Comparison of ENCODE assay signal across 7 mouse cellular contexts in the genomic region with DNA sequence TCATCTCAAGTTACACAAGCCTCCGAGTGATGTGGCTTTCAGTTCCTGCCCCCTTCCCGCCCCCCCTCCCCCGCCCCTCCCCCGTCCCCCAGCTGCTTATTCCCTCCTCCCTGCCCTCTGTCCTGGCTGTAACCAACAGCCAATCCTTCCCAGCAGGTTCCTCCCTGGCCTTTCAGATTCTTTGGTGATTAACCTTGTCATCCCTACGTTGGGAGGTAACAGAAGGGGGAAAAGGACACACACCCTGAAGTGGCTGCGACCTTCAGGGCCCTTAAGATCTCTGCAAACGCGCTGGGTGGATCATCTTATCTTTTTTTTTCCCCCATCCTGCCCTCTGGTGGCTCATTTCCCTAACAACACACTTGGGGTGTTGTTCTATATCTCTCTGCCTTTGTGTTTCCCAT. TPM values are rescaled to one million over a fixed set of nuclear protein-coding genes. Genes with fewer than 3 reads are reported as not detected.
A peak's percentile ranks its signal among the peaks of the same experiment; 100 is the strongest.
DNase-seq lines count a peak whose midpoint lies in the region; ATAC-seq and TF ChIP-seq lines count a peak whose summit lies in the region.

No protein-coding gene starts in this region.

- peaks cover 20% of the 10 kb centered on the region for H3K4me1 ChIP-seq in lung, embryonic 15.5 days
- peaks cover 19% of the 10 kb centered on the region for H3K4me1 ChIP-seq in neural tube, embryonic 12.5 days

- no peak overlapping the region for H3K4me3 ChIP-seq in lung, embryonic 15.5 days
- no peak overlapping the region for H3K4me3 ChIP-seq in neural tube, embryonic 12.5 days

- ATAC-seq in lung, embryonic 15.5 days (ENCODE audit: borderline replicate concordance, extremely low read depth, low FRiP score, low TSS enrichment) = no peak
- ATAC-seq in neural tube, embryonic 12.5 days (ENCODE audit: low FRiP score, low read depth) = no peak

- H3K27me3 ChIP-seq in lung, embryonic 15.5 days = no peaks in the 10 kb centered on the region; the same call in 1 of the 2 replicates
- H3K27me3 ChIP-seq in neural tube, embryonic 12.5 days (replicated peaks) = no peaks in the 10 kb centered on the region

- no peak overlapping the region for H3K9ac ChIP-seq in lung, embryonic 15.5 days
- no peak overlapping the region for H3K9ac ChIP-seq in neural tube, embryonic 12.5 days

- peak overlapping the region; percentile 79 for H3K4me2 ChIP-seq in lung, embryonic 15.5 days
- H3K4me2 ChIP-seq in neural tube, embryonic 12.5 days (replicated peaks) = peak overlapping the region; percentile 70

- 0% methylated on average over 7 of the region's 8 CpGs for WGBS in lung, embryonic 15.5 days
- 2% methylated on average over 8 of the region's 8 CpGs for WGBS in neural tube, embryonic 12.5 days

- TF ChIP-seq CTCF in brain, embryonic 14.5 days (IDR thresholded peaks at IDR 0.05; ENCODE audit: borderline replicate concordance, extremely low read depth, insufficient read depth, insufficient read length) = peak; percentile 36; the same call in 1 of the 2 replicates

- no peak for DNase-seq in lung, adult 18-20 months
- peak; percentile 40 for DNase-seq in brain, embryonic 14.5 days (ENCODE audit: low read depth)
- DNase-seq in heart, postnatal 4 days = peak; percentile 42
- no peak for DNase-seq in MN1 (ENCODE audit: low spot score)
- DNase-seq in ovary, postnatal 10 days (ENCODE audit: low spot score) = no peak

- 0 out of 2 replicates have a peak overlapping the region, but pooled peaks have one; percentile 37 for H3K27ac ChIP-seq in lung, embryonic 15.5 days
- H3K27ac ChIP-seq in neural tube, embryonic 12.5 days = no peak overlapping the region

- H3K9me3 ChIP-seq in lung, embryonic 15.5 days = no peaks in the 10 kb centered on the region
- no peaks in the 10 kb centered on the region for H3K9me3 ChIP-seq in neural tube, embryonic 12.5 days

- TF ChIP-seq POLR2A in brain, embryonic 14.5 days (IDR thresholded peaks at IDR 0.05; ENCODE audit: borderline replicate concordance, extremely low read depth, insufficient read depth, insufficient read length, poor library complexity, severe bottlenecking) = no peak

- no peaks in the 10 kb centered on the region for H3K36me3 ChIP-seq in lung, embryonic 15.5 days
- no peaks in the 10 kb centered on the region for H3K36me3 ChIP-seq in neural tube, embryonic 12.5 days

RNA-seq across cellular contexts. Expression of gene Tbc1d2, which starts 15.4 kb away (rescaled TPM):
- polyA plus RNA-seq in lung, embryonic 15.5 days (2015; fragmentation: Nextera tagmentation; extraction: Ambion mirVana) = 3.6 and 3.9 TPM in 2 replicates
- polyA plus RNA-seq in brain, embryonic 14.5 days (2012; rRNA removed) = 1.3 and 1.4 TPM in 2 replicates
- total RNA-seq in heart, postnatal 4 days (2021) = 1 to 10 TPM; 2.9 to 3.5 TPM
- 0.97 and 1.5 TPM in 2 replicates for polyA plus RNA-seq in neural tube, embryonic 12.5 days (2016; fragmentation: Nextera tagmentation; extraction: Ambion mirVana)

Comparison
In these comparisons a context has a peak if more than half of its experiments do, and no peak if none do; other contexts are left out.
1. DNase-seq: peak in brain, embryonic 14.5 days (single experiment) and heart, postnatal 4 days (single experiment); none in lung, adult 18-20 months (0 of 2), MN1 (single experiment) and ovary, postnatal 10 days (single experiment).